Mouse (Mus musculus) thymus, adult 18-20 months (tissue): ENCODE measurements around the gene Tacr2.

Experiments
- DNase-seq, 2 experiments: peaks; one replicate each; pipeline ENCODE4 v3.0.0; 2022; ENCODE audit warnings: mixed read lengths in 2 of 2

The Tacr2 gene

DNA sequence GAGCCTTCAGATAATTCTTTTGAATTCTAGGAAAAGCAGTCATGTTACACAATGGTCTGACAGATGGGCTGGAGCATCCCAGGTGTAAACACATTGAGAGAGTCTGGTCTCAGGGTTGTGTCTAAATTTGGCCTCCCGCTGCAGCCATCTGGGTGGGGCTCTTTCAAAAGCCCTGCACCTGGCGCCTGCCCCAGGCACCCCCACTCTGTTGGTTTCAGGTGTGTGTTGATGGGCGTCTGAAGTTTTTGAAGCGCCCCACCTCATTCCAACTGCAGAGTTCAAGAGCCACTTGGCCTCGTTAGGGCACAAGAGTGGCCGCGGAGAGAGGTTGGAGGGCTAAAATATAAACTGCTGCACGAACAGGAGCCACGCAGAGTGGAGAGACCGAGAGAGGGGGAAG lies 9.9 kb upstream of the Tacr2 start:
- no peak for DNase-seq

DNA sequence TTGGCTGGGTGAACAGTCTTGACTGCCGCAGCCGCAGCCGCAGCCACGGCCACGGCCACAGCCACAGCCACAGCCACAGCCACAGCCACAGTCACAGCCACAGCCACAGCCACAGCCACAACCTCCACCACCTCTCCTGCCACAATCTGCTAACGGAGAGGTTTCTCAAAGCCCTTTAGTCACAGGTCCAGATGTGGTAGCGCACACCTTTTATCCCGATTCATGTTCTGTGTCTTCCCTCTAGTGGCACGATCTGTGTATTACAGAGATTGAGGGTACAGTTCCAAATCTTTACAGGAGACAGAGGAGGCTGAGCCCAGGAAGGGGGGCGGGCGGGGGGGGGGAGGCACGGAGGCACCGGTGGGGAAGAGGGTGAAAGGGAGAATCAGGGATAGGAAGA lies 9.3 kb upstream of the Tacr2 start:
- DNase-seq = peak in 1 of 2 experiments; percentile 38

DNA sequence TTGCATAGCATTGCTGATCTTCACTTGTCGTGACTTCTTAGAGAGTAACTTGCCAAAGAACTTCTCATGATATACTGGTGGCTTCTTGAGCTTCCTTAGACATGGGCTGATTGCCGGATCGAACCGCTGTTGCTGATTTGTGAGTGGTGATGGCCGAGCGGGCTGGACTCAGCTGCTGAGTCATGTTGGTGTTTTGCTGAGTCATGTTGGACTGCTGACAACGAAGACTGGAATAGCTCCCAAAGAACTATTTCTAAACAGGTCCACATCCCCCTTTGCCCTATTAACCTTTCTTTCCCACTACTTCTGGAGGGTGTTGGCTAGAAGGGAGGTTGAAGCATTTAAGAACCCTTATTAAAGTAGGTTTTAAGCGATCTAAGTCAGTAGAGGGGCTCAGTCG lies 8.2 kb upstream of the Tacr2 start:
- DNase-seq = no peak

DNA sequence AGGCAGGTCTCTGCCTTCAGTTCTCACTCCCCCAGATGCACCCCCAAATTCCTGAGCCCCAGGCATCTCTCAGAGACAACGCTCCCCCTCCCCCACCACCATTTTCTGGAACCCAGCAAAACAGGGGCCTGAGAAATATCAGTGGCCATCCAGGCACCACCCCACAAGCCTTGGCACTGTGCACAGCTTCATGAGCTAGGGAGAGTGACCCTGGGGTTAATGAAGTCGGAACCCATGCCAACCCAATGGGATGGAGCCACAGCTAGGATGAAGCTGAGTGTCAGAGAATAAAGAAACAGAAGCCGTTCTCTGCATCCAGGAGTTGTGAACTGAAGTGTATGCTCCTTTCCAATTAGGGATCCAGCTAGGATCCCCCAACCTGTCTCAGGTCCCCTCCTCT lies 5.1 kb upstream of the Tacr2 start:
- no peak for DNase-seq

DNA sequence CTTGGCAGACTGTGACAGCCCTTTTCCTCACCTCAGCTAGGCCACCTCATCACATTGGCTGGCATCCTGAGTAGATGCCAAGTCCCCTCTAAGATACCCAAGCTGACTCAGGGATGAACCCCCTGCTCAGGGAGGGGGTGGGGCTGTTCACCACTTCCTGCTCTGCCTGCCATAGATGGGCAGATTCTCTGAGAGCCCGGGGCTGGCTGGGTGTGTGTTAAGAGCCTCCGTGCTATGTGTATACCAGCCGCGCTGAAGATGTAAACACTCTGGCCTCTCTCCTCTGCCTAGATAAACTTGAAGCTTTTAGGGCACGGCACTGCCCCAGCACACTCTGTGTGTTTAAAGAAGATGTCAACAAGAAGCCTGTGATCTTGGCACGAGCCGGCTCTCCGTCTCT lies 4.4 kb upstream of the Tacr2 start:
- peak; percentile 36 to 49 for DNase-seq

DNA sequence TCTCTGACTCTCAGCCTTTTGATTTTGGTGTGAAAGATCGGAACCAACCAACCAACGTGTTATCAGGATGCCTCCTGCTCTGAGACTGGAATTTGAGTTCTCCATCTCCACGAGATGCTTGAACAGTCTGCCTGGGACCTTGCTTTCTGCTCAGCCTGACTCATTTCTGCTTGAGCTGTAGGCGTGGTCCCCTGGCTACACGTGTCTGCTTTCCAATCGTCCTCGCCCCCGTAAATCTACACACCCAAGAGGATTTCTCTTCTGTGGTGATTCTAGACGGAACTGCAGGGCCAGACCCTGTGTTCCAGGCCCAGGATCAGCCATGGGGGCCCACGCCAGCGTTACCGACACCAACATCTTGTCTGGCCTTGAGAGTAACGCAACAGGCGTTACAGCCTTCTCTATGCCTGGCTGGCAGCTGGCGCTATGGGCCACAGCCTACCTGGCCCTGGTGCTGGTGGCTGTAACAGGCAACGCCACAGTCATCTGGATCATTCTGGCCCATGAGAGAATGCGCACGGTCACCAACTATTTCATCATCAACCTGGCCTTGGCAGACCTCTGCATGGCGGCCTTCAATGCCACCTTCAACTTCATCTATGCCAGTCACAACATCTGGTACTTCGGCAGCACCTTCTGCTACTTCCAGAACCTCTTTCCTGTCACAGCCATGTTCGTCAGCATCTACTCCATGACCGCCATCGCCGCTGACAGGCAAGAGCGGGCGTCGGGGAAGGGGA lies 428 bp downstream of the Tacr2 start:
- no peak for DNase-seq

DNA sequence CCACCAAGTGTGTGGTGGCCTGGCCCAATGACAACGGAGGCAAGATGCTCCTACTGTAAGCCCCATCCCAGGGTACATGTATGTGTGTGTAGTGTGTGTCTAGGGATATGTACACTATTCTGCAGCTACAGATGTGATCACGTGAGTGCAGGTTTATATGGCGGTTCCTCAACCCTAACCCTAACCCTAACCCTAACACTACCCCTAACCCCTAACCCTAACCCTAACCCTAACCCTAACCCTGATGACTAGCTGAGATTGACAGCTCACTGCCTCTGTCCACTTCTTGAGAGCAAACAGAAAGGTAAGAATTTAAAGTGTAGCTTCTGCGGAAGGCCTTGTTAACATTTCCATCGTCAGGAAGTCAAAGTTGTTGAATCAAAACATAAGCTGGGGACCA lies 6.1 kb downstream of the Tacr2 start:
- no peak for DNase-seq

DNA sequence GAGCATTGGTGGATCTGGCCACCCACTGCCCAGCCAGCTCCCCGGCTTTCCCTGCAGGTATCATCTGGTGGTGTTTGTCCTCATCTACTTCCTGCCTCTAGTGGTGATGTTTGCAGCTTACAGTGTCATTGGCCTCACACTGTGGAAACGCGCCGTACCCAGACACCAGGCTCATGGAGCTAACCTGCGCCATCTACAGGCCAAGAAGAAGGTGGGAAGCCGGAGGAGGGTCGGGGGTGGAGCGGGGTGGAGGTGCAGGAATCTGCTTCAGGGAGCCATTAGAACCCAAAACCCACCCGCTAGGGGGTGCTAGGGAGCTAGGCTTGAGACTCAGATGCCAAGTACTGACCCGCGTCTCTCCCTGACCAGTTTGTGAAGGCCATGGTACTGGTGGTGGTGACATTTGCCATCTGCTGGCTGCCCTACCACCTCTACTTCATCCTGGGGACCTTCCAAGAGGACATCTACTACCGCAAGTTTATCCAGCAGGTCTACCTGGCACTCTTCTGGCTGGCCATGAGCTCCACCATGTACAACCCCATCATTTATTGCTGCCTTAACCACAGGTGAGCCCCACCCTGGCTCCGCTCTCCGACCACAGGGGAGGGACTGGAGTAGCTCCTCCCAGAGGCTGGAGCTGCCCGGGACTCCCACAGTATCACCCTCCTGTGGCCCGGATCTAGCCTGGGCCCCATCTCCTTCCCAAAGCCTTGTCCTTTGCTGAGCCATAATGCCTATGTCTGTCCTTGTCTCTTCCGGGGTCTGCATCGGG lies 9.1 kb downstream of the Tacr2 start:
- peak; percentile 48 to 55 for DNase-seq

DNA sequence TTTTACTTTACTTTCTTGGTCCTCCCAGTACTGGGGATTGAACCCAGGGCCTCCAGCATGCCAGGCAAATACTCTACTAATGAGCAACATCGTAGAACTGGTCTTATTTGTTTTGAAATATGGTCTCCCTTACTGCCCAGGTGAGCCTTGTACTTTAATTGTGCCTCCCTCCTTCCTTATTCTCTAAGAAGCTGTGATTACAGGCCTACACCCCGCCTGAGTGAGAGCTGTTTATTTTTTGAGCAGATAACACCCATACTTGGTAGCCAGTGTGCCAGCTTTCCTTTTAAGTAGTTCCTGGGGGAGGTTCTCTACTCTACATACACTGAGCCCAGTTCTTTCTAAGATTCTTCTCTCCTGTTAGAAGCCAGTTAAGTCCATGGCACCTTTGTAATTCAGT lies 12.1 kb downstream of the Tacr2 start:
- DNase-seq = no peak

DNA sequence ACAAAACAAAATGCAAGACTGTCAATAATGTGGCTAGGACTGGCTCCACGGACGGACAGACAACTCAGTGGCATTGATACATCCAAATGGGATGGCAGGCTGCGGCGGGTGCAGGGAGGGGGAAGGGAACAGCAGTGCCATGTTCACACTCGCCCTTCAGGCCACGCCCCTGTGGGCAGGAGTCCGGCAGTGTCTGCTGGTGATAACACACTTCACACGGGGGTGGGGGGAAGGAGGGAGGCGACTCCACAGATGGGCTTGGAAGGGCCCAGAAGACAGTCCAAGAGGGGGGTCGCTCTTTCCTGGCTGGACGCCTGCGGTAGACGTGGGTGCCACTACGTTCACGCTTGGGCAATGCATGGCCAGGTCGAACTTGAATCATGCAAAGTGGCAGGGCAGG lies 17.0 kb downstream of the Tacr2 start:
- no peak for DNase-seq

DNA sequence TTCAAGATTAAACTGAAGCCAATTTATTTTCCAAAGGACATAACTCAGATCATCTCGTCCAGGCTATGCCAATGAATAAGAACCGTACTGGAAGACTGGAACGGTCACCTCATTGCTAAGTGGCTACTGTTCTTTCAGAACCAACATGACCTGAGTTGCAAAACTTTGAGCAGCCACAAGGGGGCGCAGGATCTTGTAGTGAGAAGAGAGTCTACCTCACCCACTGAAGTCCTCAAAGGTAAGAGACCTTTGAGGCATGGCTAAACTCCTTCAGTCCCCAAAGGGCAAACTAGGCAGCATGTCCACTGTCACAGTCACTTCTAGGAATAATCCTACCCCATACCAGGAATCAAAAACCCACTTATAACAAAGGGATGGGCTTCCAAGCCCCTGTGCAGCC lies 23.0 kb downstream of the Tacr2 start:
- DNase-seq = peak; percentile 30 to 47

DNA sequence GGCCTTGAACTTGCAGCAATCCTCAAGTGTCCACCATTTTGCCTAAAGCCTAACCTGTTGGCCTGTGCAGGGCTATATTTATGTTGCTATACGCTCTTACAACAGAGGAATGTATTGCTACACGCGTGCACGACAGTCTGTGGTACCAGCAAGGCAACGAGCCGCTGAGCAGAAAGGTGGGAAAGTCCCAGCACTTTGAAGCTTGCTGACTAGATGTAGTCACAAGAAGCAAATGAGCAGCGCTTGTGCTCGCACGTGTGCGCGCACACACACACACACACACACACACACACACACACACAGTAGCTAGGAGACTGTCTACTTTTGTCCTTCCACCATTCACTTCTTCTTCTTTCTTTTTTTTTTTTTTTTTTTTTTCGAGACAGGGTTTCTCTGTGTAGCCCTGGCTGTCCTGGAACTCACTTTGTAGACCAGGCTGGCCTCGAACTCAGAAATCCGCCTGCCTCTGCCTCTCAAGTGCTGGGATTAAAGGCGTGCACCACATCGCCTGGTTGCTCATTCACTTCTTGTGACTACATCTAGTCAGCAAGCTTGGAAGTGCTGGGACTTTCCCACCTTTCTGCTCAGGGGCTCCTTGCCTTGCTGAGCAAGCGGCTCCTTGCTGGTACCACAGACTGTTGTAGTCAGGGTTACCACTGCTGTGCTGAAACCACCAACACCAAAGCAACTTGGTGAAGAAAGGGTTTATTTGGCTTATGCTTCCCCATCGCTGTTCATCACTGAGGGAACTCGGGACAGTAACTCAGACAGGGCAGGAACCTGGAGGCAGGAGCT lies 25.5 kb downstream of the Tacr2 start:
- no peak for DNase-seq

DNA sequence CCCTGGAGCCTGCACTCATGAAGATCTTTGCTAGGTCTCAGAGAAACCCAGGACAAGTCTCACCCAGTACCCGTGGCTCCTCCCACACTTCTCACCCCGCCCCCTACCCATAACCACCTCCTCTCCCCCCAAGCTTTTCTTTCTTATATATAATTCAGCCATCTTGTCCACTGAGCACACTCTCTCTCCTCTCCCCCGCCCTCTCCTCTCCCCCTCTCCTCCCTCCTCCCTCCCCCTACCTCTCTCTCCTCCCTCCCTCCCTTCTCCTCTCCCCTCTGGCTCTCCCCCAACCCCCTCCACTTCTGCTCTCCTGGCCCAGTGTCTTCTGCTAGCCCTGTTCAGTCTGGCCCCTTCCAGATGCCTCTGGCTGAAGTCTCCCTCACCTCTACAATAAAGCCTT lies 26.8 kb downstream of the Tacr2 start:
- DNase-seq = no peak

DNA sequence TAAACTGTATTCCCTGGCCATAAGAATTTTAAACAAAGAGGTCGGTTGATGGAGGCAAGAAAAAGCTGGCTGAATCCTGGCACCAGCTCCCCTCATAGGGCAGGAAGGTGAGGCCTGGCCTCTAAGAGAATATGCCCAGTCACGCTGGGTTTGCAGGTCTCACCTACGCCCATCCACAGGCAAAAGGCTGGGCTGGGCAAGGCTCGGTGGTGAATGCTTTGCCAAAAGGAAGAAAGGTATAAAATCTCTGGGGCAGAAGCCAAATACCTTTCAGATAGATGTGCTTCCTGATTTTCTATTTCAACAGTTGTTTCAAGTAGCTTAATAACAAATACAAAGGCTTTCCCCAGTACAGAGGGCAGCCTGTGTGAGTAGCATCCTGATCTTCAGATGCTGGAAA lies 27.4 kb downstream of the Tacr2 start:
- no peak for DNase-seq

DNA sequence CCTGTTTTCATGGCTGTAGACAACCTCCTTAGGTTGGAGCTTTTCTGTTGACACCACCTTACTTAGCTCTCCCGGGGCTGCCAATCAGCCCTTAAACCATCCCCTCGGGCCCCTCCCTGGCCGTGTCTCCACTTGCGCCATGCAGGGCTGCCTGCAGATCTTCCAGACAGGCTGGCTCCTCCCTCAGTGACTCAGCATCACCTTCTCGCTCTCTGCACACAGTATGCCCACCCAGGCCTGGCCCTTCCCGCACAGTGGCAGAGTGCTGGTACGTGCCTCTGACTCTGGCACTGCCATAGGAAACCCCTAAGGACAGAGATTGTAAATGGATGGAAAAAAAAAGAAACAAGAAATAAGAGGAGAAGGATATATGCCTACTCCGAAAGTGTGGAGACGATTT lies 30.5 kb downstream of the Tacr2 start:
- DNase-seq = no peak

DNA sequence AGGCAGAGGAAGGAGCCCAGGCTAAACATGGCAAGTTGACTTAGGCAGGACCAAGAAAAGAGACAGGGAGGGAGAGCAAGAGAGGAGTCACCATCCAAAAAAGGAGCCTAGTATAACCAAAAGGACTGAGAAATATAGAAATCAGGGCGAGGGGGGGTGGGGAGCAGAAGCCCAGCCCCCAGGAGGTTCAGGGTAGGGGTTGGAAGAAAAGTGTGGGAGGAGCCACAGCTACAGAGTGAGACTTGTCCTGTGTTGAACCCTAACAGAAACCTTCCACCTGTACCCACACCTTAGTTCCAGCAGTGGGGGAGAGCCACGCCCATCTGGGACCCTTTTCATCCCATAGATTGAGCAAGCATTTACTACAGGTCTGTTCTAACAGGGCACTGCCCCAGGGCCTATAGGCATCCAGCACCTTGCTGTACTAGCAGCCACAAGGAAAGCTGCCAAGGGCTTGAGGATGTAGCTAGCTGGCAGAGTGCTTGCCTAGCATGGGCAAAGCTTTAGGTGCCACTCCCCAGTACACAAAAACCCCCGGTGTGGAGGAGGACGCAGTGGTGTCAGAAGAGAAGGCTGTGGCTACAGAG lies 31.1 kb downstream of the Tacr2 start:
- DNase-seq = no peak

DNA sequence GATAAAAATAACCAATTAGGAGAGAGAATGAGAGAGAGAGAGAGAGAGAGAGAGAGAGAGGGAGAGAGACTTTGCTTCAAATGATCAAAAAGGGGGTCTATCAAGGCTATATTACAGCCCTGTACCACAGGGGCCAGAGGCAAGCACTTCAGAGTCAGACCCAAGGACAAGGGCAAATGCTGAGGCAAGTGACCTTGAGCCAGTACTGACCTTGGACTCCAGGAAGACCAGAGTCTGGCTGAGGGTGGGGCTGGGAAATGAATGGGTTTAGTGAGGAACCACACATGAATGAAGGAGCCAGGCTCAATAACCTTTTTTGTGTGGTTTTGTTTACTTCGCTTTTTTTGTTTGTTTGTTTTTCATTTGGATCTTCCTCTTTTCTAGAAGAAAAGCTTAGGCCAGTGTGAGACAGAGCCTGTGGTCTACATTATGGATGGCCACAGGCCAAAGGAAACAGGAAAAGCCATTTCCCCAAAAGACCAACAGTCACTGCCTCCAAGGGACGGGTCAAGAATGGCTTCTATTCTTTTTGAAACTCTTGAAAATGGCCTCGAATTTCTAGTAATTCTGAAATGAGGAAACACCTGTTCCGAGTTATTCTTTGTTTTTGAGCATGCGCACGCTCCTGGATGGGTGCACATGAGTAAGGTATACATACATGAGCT lies 35.4 kb downstream of the Tacr2 start:
- no peak for DNase-seq

DNA sequence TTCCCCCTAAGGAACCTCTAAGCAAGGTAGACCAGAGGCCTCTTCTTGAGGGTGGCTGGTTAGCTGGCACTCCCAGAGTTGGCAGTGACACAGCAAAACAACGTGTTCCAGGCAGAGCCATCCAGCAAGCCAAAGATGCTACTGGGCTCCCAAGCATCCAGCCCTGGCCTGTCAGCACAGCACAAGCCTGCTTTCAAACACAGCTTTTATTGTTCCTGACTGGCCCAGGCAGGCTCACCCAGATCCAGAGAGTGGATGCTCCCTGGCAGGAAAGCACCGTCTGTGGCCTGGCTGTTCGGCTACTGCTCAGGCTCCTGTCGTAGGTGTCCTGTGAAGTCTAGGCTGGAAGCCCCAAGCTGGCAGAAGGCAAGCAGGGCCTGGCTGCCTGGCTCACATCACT lies 41.9 kb downstream of the Tacr2 start:
- no peak for DNase-seq

DNA sequence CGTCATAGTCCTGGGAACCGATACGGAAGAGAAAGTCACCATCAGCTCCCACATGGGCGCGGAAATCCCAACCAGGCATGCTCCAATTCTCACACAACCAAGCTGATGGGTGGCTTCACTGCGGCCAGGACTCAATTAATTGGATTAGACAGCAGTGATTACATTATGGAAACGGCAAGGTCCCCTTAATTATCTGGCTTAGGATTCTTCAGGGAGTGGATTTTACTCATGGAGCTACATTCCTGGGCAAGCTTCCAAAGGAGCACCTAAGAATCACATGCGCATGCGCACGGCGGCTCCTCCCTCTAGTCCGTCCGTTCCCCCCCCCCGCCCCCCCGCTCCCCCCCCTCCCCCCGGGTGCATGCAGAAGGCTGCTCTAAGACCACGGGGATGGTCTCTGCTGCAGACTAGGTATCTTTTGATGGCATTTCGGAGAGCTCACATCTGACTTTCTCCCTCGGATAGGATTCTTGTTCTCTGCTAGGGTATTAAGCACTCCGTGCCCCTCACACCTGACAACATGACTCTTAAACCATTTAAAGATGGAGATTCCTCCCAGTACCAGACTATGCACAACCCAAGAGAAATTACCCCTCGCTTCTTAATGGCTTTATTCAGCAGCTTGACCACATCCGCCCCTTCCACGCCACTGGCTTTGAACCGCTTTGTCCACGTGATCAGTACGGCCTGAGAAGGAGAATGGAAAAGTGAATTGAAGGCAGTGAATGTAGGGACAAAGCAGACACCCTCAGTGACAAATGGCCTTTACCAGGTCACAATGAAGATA lies 44.0 kb downstream of the Tacr2 start:
- no peak for DNase-seq

DNA sequence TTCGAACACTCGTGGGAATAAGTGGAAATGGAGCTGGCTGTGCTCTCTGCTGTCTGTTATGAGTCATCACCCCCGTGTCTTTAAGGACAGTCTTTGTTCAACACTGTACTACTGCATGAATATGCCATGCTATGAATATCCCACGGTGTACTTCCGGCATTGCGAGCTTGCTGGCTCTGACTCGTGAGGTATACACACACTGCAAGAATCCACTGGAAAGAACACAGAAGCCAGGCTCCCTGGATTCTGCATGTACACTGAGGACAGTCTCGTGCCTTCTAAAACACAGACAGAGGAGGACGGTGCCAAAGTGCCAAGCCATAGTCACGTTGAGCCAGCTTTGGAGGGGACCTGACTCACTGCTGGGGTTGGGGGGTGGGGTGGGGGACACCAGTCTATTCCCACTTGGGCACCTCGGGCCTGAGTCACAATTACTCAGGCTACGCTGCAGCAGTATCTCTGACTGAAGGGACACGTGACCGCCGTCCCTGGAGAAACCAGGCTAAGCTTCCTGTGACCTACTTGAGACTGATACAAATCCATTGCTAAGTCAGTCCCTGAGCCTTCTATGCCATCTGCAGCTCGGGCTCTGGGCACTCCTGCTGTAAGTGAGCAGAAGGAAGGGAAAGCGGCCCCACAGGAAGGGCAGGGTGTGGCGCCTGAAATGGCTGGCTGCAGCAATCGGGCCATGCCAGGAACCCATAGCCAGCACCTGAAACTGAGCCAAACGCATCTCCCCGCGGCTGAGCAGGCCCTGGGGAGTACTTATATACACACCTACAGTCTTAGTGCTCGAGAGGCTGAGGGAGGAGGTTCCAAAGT lies 48.0 kb downstream of the Tacr2 start:
- DNase-seq = no peak

DNA sequence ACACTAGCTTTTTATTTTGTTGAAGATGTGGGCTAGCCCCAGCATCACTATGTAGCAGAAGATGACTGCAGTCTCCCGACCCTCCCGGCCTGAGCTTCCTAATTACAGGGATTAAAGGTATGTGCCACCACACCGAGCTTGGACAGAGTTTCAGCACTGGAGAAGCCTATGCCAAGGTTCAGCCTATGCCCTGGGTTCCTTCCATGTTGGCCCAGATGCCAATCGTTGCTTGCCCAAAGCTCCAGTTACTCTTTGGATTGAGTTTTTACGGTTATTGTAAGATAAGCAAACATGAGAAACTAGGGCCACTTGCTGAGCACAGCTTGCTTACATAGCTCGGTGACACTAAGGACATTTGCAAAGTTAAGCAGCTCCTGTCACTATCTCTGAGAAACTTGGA lies 52.9 kb downstream of the Tacr2 start:
- no peak for DNase-seq
